Mouse (Mus musculus): ENCODE data around the gene Lcn9.
"Not testable (repeated sequence)": the region's sequence is repeated elsewhere in the genome, so short reads cannot be mapped to it uniquely, and the experiment has no call there.

The Lcn9 gene

DNA sequence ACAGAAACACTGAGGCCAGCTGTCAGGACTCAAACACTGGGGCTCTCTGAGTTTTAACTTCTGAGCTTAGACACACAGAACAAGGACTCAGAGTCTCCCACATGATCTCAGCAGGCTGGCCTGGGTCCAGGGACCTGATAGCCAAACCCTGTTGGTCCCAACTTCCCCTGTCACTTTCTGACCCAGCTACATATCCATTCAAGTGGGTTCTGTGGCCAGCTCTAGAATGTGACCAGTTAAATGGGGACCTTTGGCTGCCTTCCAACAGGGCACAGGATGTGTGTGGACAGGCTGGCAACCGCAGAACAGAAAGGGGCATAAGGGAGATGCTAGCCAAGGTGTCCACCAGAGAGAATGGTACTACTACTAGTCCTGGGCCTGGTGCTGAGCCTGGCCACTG is at the start of gene Lcn9:
TSS of gene Lcn9 (plus strand) at position 348 of the 400 bp plus-strand sequence.
- no peak for DNase-seq (ENCODE audit: low spot score)

DNA sequence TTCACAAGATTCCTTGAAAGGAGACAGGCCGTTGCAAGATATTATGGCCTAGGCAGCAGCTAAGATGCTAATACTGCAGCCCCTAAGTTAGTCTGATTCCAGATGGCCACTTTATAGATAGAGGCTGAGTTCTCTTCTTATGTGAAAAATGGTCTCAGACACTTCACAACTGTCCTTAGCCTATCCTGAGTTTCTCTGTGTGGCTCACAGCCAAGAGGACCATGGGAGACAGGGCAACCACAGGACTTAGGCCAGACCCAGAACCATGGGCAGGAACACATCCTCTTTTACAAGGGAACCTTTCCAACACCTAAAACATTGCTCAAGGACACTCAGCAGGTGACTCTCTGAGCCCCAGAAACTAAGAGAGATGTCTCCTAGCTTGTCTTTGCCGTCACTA is 49.4 kb upstream of the Lcn9 start:
- no peak for DNase-seq (ENCODE audit: low spot score)

DNA sequence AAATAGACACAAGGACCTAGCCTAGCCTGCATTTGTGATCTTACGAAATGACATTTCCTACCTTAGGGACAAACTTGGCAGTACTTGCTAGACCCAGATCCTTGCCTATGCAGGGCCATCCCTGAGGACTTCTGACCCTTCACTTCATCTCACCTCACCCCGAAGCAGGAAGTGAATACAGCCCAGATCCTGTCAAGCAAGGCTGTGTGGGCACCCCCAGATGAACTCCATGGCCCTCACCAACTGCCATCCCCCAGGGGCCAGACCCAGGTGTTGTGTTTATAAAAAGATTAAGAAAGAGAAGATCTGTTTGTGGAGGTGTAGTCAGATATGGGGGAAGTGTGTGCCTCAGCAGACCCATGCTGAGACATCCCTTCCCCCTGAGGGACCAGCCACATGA is 48.3 kb upstream of the Lcn9 start:
- no peak for DNase-seq (ENCODE audit: low spot score)

DNA sequence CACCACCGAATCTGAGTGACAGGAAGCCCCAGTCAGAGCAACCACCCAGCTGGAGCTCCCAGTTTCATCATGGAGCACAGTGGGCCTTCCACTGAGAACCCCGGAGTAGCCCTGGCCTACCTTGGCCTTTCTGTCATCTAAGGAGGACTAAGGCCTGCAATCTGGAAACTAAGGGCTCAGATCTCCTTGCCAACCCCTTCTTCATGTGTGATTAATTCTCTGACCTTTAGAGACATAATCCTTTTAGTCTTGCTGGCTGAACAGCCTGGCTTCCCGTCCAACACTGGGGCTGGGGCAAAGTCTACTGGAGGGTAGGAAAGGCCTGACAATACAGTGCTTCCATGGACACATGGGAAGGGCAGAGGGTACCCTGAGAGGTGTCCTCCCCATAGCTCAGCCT is 47.0 kb upstream of the Lcn9 start:
- no peak for DNase-seq (ENCODE audit: low spot score)

DNA sequence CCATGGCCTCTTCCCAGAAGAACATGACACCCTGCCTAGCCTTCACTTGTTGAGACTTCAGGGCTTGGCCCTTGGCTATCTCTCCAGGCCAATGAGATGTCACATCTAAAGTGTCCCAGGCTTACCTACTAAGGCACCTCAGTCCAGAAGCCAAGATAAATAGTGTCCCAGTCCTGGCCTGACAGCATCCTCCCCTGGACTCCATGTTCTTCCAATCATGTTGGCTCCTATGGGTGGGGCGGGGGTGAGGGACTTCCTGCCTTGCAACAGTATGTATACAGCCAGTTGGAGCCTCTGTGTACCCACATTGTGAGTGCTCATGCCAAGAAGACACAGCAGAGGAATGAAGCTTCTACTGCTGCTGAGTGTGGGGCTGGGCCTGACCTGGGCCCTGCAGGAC is 46.2 kb upstream of the Lcn9 start, which contains the start of gene Lcn11:
TSS of gene Lcn11 (plus strand) at position 301 of the 400 bp plus-strand sequence.
- DNase-seq (ENCODE audit: low spot score), result no peak

DNA sequence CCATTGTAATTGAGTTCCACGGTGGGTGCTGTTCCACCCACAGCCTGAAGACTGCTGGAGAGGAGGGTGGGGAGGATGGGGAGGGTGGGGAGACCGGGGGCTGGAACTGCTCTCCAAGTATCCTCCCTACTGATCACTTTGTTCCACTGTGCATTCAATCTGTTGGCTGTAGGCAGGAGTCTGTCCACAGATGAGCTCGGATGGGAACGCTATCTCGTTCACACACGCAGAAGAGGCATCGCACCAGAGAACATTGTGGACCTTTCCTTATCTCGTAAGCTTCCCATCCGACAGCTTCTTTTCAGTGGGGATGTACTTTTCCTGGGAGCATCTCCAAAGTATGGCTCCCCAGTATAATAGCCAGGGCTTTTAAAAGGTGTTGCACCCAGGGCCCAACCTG is 43.9 kb upstream of the Lcn9 start:
- DNase-seq (ENCODE audit: low spot score), result no peak

DNA sequence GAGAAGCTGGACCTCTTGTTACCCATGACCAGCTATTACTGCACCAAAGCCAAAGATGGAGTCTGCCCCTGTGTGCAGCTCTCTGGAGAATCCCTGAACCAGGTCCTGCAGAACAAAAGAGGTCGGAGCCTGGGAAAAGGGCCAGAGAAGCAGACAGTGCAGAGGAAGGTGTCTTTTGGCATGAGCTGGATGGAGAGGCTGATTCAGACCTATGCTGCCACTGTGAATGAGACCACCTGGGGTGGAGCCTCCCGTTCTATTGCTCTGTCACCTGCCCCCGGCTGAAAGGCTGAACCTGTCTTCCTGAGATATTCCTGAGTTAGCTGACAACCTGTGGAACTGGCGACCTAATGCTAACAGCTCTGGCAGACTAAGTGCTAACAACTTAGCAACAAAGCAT is 42.0 kb upstream of the Lcn9 start:
- no peak for DNase-seq (ENCODE audit: low spot score)

DNA sequence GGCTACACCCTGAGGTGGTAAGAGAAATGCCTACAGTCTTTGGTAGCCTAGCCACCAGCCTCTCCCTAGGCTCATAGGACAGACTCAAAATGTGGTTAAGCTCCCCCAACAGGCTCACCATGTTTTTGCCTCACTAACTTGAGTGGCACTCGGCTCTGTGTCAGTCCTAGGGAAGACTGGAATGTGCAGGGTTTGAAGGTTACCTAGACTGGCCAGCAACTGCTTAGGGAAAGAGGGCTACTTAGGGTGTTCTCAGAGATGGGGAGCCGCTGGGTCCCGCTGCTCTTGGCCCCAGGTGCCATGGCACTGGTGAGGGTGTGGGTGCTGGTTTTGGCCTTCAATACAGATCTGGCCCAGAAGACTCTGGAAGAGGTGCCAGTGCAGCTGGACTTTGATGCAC is 41.0 kb upstream of the Lcn9 start, which contains the start of gene Gm13539:
TSS of gene Gm13539 (plus strand) at position 301 of the 400 bp plus-strand sequence.
- no peak for DNase-seq (ENCODE audit: low spot score)

DNA sequence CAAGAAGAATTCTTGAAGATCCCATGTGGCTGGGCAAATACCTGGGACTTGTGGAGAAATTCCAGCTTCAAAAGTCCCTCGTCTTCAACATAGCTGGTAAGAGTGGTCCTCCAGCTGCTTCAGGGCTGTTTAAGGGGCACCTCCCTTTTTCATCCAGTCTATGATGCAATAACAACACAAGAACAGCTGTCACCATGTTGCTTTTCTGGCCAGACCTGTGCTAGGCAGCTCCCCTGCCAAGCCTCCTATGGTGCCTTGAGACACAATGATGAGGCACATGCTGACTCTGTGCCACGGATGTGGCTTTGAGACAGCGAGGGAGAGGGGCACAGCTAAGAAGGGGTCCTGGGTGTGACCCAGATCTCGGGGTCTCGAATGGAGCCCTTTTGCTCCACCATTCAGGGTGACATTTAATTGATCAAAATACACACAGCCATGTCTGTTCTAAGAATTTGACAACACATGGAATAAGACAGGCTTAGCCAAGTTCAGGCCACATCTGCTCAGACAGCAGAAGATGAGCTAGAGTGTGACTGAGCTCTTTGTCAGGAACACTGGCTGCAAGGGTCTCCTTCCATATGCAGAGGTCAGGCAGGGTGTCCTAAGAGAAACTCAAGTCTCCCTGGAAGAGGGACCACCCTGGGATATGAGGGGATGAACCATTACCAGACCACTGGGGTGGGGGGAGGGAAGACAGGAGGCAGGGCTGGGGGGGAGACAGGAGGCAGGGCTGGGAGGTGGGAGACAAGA is 37.2 kb upstream of the Lcn9 start:
- no peak for DNase-seq (ENCODE audit: low spot score)

DNA sequence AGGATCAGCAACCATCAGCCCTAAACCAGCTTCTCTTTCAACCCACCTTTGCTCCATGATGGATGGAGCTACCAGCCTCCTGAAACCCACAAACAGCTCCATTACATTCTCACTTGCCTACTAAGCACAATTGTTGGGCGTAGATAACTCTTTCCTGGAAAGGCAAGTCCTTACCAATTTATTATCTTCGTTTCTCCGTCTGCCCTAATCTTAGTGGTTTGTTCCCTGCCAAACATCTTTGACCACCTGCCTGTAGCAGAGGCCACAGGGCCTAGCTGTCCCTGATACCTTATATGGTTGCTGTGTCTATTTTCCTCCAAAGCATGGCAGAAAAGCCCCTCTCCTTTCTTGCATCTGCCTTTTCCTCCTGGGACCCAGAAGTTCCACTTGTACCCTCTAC is 33.9 kb upstream of the Lcn9 start:
- DNase-seq (ENCODE audit: low spot score), result no peak

DNA sequence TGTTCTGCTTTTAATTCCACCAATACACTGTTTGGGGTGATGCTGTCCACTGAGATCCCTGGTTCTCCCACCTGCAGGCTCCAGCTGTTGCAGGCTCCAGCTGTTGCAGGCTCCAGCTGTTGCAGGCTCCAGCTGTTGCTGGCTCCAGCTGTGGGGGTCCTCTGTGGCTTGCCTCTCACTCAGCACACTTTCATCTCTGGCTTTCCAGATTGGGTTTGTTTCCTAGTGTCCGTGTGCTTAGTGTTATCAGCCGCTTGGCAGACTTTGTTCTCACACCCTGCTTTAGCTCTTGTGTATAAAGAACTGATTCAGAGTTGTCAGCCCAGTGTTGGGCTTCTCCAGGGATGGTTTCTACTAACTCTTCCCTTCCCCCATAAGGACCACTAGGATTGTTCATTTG is 25.3 kb upstream of the Lcn9 start:
- DNase-seq (ENCODE audit: low spot score), result no peak

DNA sequence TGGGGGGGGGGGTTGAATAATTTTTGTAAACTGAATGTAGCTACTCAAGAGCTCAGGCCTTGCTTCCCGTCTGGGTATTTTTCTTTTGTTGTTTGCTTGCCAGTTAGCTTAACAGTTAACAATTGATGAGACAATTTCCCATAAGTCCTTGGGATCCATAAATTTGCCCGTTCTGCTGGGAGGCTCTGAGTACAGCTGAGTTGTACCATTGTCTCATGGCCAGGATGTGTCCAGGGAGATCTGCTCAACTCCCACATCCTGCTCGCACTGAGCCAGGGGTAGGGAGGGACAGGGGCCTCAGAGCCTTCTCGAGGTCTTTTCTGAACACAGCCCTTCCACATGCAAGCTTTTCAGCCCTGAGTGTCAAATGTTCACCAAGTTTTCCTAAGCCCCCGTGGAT is 24.9 kb upstream of the Lcn9 start:
- no peak for DNase-seq (ENCODE audit: low spot score)

DNA sequence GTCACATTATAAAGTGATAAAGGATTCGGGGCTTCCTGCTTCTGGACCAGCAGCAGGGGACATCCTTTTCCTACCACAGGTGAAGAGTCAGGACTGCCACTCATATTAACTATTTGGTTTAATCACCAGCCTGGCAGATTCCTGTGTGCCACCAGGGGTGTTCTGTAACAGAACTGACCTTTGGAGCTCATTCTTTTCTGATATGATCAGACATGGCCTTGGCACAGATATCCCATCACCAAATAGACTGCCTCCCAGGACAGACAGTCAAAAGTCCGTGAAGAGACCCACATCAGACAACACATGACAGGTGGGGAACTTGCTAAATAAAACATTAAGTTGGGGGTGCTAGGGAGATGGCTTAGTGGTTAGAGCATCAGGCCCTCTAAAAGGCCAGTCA is 11.2 kb upstream of the Lcn9 start:
- DNase-seq (ENCODE audit: low spot score), result no peak

DNA sequence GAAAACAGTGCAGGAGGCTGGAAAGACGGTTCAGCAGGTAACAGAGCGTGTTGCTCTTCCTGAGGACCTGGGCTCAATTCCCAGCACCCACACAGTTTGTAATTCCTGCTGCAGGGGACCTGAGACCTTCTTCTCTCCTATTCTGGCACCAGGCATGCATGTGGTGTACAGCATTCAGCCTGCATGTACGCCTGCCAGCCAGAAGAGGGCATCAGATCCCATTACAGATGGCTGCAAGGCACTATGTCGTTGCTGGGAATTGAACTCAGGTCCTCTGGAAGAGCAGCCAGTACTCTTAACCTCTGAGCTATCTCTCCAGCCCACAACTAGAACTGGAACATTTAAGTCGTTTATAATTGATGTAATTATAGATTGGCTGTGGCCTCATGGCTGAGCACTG is 9.6 kb upstream of the Lcn9 start:
- DNase-seq (ENCODE audit: low spot score), result no peak

DNA sequence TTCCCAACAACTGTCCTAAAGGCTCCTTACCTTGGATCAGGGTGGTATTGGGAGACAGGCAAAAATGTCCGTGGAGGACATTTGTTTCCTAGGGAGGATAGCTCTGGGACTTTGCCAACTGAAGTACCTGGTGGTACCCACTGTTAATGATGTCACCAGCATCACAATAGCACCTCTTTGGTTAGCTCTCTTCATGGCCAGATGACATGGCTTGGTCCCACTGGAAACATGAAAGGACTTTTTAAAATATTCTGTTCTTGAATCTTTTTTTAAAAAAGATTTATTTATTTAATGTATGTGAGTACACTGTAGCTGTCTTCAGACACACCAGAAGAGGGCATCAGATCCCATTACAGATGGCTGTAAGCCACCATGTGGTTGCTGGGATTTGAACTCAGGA is 7.2 kb upstream of the Lcn9 start, which contains the start of gene Glt6d1:
TSS of gene Glt6d1 (minus strand) at position 101 of the 400 bp plus-strand sequence.
- not testable (repeated sequence) for DNase-seq (ENCODE audit: low spot score)

DNA sequence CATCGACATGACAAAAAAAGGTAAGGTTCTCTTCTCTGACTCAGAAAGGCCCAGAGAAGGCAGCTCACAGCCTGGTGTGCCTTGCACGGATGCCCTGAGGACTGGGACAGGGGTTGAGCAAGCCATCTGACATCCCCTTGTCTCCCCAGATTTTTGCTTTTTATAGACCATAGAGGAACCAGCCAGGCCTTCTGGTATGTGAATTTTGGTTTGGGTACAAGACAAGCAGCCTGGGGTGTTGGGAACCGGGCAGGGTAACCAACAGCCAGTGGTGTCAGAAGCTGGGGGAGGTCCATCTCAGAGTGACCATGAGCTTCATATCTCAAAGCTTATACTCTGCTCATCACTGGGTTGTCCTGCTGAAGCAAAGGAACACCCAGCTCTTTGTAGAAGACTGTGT is 1.8 kb downstream of the Lcn9 start:
- no peak for DNase-seq (ENCODE audit: low spot score)

DNA sequence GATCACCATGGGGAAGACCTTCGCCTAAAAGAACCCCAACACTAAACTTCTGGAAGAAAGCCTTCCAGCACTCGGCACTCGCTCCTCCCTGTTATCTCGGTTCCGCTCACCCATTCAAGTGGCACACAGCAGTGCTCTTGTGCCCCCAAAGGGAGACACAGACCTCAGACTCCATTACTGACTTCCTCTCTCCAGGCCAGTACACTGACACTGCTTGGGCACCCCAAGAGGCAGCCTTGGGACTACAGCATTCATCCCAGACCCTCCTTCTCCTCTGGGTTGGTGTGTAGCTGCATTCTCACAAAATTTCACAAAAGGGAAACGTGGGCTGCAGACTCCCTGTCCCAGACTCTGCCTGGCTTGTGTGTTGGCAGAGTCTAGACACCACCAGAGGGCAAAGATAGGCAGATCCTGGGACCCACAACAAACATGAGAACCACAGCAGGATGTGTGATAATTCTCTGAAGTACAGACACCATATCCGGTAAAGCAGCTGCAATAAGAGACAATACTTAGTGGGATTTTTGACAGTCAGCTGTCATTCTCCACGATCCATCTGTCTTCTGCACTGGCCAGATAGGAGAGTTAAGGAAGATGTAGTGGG is 5.5 kb downstream of the Lcn9 start:
- no peak for DNase-seq (ENCODE audit: low spot score)

DNA sequence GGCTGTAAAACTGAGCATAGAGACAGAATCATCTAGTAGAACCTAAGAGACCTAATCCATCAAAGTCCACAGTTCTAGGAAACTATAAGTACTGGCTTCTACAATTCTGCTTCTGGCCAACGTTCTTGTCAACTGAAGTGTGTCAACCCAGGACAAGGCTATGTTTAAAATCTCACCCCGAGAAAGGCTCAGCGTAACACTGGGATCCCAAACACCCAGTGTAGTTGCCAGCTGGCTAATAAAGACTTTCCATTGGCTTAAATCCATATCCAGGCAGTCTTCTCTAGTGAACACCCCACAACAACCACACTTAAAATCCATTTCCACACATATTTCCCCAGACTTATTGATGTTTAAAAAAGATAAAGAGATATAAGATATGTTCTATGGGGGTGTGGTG is 7.8 kb downstream of the Lcn9 start:
- DNase-seq (ENCODE audit: low spot score), result no peak

DNA sequence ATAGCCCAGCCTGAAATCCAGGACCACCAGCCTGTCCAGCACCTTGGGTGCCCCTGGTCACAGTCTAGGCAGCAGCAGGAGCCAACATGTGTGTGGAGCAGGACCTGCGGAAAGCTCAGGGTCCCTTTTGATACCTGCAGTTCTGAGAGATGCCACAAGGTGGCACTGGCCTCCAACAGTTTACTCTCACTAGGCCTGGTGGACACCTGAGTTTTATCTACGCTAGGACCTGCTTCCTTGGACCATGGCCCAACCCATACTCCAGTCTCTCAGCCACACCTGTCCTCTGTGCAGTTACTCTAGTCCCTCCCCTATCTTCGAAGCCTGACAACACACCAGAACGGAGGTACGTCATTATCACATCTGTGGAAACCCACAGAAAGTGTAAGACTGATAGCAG is 13.3 kb downstream of the Lcn9 start:
- peak; percentile 56 for DNase-seq (ENCODE audit: low spot score)

DNA sequence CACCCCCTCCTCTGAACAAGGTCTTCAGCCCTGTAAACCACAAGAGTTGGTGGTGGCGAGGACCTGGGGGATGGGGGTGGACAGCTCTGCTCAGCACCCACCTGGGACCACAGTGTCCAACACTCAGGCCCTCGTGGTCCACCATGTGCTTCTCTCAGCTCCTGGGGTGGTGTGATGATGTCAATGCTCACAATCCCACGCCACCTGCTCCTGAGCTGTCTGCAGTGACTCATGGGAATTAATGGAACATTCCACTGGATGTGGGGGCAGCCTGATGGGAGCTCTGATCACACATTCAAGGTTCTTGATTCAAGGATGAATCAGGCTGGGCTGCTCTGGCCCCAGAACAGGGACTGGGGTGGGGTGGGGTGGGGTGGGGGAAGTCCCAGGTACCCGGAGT is 19.2 kb downstream of the Lcn9 start:
- no peak for DNase-seq (ENCODE audit: low spot score)

DNA sequence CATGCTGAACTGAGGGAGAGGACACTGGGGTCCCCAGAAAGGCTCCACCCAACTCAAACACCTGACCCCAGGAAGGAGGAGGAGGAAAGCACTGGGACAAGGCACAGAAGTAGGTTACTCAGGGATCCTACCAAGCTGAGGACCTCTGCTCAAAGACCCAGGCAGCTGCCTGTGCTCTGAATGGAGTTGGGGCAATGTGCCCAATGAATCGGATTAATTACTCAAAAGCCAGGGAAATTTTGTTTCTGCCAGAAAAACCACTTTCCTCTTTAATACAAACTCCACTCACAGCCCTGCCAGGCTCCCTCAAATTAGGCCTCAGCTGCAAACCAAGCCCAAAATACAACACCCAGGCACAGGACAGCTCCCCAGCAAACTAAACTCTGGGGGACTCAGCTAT is 19.8 kb downstream of the Lcn9 start:
- no peak for DNase-seq (ENCODE audit: low spot score)

DNA sequence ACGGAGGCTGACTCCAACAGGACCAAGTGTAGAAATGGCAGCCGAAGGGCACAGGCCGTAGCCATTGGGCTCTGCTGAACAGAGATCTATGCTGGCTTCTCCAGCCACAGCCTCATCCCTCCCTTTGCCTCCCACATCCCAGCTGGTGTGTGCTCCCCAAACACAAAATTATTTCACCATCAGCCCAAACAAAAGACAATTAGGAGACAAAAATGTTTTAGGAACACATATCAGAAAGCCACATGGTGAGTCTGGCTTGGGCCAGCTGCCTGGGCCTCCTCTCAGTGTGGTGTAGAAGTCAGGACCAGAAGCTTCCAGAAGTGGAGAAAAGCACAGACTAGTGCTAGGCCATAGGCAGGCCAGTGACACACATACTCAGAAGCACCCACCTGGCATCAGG is 21.1 kb downstream of the Lcn9 start:
- DNase-seq (ENCODE audit: low spot score), result no peak

DNA sequence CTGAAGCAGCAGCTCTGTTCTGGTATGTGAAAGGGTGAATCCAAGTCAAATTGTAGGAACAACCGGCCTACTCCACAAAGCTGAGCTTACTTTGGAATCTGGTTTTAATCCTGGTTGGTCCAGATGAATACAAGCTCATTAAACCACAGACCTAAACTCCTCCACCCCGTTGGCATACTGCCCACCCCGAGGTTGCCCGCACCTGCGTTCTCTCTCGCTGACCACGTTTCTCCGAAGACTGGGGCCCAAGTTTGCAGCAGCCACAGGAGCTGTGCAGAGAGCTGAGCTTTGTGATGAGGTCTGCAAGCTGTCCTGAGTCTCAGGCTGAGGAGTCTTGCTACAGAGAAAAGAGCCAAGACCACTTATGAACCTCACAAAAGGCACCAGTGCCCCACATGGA is 23.6 kb downstream of the Lcn9 start:
- DNase-seq (ENCODE audit: low spot score), result no peak

DNA sequence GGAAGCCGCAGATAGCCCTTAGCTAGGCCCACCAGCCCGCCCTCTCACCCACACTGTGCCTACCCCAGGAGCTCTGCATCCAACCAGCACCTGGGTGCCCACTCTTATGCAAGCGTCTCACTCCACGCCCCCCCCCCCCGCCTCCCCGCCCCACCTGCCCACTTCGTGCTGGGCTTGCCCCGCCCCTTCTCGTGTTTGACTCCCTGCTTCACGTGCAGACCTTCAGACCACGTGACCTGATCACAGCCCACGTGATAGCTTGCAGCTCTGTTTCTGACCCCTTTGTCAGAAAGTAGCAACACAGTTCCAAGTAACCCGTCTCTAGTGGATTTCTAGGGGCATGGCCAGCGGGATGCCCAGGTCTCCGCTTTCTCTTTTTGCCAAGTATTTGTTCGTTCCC is 24.3 kb downstream of the Lcn9 start, which contains the start of gene Sohlh1:
TSS of gene Sohlh1 (minus strand) at position 23 of the 400 bp plus-strand sequence.
- DNase-seq (ENCODE audit: low spot score), result no peak
